Mouse (Mus musculus): ENCODE data around the gene C530008M17Rik.
A peak's percentile ranks its signal among the peaks of the same experiment; 100 is the strongest.

The C530008M17Rik gene

DNA sequence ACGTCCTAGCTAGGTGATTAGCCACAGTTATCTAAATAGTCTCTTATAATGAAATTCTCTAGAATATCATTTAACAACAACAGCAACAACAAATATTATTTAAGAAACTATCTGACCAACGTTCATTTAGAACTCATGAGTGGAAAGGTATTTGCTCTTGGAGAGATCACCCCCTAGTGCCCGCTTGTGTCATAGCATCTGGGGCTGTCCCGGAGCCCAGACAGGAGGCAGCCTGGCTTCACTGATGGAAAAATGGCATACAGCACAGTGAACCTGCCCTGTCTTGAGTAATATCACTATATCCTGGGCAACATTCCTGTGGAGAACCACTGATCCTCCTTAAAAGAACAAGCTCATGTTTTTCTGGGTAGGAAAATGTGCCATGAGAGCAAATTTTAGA is 187.1 kb downstream of the C530008M17Rik start:
- DNase-seq: peak; percentile 68

DNA sequence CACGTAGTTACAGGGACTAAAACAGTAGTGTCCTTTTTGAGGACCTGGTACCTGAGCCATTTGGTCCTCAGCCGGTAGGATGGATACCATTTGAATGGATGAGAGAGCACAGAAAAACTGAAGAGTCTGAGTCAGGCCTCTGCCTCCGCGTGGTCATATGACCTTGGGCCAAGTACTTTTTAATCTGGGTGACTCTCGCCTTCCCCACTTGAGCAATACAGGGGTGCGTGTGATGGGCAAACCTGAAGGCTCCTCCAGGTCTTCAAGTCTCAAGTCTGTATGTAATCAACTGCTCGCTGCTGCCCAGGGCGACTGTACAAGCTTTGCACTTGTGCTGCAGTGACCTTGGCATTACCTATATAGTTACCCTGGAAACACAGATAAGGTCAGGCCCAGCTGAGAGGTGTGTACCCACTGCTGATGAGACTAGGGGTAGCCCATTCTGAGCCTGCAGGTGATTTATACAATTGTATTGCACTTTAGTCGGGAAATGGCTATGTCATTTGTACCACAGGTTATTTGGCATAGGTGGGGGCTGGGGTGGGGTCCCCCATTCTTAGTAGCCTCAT is 187.6 kb downstream of the C530008M17Rik start:
- DNase-seq: no peak

DNA sequence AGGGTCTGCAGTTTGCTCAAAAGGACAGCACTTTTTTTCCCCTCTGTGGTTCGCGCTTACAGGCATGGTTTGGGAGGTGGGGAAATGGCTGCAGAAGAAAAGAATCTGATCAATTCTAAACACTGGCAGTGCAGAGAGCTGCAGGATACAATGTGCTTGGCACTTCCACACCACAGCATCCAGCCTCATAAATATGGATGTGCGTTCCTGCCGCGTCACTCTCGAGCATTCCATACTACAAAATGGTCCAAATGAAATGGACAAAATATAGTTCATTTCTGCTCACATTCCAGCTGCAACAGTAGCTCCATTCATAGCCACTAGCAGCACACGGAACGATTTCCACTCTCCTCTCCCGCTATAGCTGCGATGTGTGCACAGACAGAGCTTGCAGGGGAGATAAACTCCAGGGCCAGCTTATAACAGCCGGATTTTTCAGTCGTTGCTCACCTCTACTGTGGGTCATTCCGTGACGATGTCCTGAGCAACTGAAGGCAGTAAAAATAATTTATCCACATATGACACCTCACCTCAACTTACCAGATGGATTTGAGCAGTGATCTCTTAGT is 188.4 kb downstream of the C530008M17Rik start:
- no peak for DNase-seq

DNA sequence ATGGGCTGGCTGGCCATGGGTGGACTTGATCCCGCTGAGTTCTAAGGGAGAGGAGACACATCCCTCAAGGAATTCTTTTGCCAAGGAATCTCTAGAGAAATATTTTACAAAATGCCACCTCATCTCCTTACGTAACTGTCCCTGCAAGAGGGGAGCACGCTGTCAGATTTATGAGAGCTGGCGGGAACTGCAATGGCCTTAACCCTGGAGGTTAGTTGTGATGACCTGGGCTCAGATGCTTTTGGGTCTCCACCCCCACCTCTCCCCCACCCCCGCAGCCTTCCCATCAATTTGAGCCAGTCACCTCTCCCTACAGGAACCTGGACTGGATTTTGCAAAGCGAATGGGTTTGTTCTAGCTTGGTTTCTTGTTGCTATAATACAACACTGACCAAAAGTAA is 190.8 kb downstream of the C530008M17Rik start:
- no peak for DNase-seq

DNA sequence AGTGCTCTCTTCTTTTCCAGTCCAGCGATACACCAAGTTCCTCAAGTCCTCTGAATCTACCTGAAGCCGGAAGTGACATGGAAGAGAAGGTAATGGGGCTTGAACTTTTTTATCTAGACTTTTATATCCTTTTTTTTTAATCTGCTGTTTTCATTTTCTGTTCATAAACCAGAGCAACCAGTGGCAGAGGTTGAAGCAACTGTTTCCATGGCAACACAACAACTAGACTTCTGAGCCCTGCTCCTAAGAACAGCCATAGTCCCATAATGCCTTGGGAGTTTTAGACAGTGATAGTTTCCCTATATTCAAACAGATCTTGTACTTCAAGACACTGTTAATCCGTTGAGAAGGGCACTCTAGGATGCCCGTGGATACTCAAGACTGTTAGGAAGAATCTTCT is 195.0 kb downstream of the C530008M17Rik start:
- no peak for DNase-seq

DNA sequence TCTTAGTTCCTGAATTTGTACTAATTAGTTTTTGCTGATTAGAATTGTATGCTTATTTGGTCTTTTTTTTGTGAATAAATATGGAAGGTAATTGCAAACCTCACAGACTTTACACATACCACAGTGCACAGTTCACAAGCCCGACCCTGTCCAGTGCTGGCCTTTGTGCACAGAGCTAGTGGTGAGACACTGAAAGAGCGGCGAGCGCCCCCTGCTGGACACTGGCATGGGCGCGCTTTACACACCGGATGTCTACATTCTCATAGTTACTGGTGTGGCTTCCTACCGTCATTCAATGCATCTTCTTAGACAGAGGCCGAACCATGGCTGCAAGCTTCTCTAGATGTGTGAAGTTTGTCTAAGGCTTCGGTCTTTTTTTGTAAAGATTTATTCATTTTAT is 197.2 kb downstream of the C530008M17Rik start:
- DNase-seq: peak; percentile 90

DNA sequence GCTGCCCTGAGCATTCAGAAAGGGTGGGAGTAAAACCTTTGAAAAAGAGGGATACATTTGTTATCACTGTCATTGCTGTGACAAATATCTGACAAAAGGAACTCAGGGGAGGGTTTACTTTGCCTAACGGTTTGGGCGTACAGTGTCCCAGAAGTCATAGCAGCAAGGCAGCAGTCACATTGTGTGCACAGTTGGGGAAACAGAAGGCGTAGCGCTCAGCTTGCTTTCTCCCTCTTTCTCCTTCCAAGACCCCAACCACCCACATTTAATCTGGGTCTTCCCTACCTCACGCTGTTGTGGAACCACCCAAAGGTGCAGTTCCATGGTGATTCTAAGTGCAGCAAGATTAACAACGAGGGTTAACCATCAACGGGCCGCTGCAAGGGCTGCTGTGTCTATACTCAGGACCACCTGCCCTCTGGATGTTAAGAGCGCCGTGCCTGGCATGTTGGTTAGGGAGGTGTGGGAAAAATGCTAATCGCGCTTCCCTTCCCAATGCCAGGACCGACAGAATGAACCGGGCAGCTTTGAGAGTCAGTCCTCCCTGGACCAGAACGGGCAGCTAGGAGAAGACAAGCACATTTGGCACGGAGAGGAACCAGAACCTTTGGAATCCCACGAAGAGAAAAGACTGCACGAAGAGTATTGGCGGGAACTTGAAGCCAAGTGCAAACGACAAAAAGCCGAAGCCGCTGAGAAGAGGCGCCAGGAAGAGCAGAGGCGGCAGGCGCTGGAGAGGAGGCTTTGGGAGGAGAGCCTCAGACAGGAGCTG is 199.7 kb downstream of the C530008M17Rik start:
- DNase-seq: peak; percentile 41

DNA sequence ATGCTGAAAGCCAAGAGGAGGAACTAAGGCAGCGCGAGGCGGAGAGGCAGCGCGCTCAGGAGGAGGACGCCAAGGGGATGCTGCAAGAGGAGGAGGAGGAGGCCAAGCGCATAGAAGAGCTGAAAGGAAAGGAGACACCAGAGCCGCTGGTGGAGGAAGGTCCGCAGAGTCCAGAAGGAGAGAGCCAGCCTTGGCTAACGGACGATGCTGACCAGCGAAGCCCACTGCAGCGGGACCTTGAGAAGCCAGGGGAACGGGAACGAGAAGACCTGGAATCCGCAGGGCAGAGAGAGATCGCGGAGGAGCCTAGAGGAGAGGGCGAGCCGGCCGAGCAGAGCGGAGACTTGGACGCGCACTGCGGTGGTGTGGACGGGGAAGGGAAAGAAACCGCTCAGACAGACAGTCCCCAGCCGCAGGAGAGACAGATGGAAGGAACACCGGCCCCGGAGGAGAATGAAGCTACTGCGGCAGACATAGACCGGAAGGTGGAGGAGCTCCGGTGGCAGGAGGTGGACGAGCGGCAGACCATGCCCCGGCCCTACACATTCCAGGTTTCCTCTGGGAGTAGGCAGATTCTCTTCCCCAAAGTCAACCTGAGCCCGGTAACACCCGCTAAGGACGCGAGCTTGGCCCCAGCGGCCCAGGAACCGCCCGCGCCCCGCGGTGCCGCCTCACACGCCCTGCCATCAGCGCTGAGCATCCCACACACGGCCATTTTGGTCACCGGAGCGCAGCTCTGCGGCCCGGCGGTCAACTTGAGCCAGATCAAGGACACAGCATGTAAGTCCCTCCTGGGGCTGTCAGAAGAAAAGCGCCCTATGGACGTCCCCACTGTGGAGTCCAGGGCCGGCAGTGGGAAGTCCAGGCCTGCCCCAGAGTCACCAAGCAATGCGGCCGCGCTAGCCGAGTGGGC is 201.0 kb downstream of the C530008M17Rik start:
- DNase-seq: peak; percentile 53

DNA sequence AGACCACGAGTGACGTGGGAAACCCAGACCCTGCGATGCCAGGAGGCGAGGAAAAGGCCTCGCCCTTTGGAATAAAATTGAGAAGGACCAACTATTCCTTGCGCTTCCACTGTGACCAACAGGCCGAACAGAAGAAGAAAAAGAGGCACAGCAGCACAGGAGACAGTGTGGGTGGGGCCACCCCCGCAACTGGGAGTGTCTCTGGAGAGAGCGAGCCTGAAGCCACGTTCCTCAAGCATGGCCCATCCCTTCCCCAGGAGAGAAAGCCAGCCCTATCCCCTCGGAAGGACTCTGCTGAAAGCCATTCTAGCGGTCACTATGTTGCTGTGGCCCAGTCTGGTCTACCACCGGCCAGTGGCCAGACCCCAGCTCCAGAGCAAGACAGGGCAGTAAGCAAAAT is 202.1 kb downstream of the C530008M17Rik start:
- no peak for DNase-seq

DNA sequence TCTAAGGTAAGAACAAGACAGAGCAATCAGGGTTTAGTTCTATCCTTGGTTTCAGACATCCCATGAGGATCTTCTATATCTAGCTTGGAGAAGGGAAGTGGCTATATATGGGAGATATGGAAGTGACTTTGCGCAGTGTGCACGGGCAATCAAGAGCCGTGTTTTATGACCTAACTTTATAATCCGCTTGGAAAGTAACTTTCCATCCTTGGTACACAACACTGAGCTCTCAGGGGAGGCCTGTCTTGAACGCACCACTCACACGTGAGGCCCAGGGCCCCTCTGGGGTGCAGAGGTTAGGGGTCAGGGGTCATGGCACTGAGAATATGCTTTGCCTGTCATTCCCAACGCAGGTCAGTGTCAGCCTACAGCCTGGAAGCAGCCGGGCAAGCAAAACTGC is 210.5 kb downstream of the C530008M17Rik start:
- no peak for DNase-seq

DNA sequence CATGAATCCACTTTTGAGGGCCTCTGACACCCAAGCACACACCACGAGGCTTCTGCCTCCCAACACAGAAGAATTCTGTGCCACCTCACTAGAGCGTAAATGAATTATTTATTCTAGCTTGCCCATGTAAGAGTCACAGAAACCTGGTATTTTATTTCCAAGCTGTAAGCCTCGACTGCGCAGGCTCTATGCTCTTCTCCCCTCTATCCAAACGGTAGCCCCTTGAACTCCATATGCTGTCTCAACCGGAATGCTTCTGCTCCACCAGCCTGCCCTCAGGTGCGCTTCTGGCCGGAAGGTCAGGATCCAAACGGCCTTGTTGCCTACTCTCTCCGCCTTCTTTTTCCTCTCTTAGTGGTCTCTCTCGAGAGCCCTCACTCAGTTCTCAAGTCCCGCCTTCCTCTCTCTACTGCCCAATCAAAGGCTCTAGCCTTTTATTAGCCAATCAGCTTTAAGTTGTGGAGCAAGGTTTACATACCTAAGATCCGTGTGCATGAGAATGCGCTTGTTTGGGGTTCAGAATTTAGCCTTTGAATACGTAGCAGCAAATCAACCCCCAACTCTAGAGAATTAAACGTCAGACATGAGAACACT is 212.5 kb downstream of the C530008M17Rik start:
- DNase-seq: peak; percentile 64

DNA sequence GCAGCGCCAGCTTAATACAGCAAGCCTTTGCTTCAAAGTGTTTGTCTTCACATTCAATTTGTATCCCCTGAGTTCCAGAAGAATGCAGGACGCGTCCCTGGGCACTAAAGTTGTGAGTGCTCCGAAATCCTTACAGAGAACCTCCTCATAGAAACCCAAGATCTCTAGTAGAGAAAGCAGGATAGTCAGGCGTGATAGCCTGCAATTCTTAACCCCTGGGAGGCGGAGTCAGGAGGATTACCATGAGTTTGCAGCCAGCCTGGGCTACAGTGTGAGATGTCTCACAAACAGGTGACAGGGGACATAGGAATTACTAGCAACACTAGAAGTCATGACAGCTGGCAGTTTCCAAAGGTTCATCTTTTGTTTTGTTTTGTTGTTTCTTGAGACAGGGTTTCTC is 213.2 kb downstream of the C530008M17Rik start:
- DNase-seq: no peak

DNA sequence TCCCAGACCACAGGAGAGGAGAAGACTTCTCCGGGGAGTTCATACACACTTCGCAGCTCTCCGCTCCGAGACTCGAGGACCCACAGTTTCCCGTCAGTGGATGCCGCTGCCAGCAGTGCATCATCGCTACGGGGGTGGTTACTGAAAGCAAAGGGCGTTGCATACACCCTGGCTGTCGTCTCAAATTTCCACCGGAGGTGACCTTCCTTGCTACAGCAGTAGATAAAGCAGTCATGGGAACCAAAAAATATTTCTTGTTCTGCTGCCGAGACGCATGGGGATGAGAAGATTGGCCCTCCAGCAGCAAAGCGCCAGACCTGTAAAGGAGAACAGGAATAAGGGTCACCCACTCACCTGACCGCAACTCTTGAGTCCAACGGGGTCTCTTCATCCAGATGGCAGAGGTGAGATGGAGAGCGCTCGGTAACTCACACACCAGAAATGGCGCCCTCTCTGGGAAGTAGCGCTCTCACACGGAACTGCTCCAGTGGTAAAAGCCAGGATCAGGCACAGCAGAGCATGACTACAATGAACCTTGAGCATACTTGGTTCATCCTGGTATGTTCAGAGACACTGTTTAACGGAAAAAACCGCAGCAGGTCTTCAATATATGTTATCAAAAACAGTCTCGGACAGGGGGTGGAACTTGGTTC is 219.9 kb downstream of the C530008M17Rik start:
- DNase-seq: no peak

DNA sequence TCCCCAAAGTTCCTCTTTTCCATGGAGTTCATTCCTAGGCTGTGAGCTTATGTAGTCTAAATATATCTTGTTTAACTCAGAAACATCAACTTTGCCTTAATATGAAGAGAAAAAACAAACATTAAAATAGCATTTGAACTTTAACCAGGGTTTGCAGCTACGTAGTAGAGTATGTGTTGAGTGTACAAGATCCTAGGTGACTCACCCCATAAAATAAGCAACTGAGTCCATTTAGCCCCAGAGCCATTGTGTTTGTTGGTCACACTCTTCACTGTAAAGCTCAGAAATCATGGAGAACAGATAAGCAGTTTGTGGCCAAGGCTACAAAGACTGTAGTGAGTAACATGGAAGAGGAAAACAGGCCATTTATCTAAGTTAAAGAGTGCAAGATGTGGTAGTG is 227.8 kb downstream of the C530008M17Rik start:
- DNase-seq: no peak

DNA sequence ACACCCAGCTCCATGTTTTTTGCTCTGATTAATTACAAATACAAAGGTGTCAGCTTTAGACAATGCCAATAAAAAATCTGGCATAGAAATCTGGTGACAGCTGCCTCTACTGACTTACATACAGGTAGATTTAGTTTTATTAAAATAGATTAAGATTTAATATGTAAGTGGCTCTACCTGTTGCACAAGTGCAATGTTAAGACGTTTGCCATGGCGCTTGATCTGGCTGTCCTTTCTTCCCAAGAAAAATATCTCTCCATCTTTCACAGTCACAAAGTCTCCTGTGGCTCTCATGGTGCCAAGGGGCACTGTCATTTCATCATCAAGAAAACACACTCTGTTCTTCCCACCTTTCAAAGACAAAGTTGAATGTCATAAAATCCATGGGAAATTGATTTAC is 230.7 kb downstream of the C530008M17Rik start:
- DNase-seq: no peak

DNA sequence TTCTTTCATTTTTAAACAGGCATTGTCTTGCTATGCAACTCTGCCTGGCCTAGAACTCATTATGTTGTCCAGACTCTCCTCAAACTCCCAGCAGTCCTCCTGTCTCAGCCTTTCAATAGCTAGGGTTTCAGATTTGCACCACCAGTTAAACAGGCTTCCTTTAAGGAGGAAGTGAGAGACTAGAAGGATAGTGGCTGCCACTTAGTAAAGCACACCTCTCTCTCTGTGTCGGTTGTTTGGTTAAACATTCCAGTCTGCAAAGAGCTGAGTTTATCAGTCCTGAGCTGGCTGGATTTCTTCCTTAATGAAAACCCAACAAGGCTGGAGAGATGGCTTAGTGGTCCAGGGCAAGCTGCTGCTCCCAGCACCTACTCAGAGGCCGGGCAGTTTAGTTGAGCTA is 236.3 kb downstream of the C530008M17Rik start:
- no peak for DNase-seq

DNA sequence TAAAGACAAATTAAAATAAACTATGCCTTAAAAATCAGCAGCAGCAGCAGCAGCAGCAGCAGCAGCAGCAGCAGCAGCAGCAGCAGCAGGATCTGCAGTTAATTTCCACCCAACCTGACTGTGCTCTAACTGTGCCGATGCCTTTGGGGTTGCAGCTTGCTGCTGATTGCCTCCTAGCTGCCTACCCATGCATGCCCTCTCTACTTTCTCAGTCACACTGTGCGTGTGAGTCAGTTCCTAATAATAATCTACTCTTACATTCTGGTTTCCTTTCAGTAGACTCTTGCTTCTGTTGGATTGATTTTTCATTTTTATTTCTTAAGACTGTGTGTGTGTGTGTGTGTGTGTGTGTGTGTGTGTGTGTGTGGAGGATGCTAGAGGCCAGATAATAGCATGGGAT is 236.8 kb downstream of the C530008M17Rik start:
- no peak for DNase-seq

DNA sequence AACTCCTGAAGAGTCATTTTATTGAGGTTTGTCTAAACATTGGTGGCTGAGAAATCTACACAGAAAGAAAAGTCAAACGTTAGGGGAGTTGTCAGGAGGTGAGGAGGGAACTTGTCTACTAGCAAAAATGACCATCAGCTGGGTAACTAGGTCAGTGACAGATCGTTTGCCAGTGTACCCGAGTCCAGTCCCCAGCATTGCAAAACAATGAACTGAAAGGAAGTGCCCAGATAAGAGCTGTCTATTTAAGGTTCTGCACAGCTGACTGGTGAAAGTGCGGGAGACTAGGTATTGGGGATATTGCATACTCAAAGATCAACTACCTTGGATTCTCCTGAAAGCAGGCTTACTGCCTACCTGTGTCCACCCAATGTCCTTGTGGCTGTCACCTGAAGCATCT is 245.8 kb downstream of the C530008M17Rik start:
- DNase-seq: no peak

DNA sequence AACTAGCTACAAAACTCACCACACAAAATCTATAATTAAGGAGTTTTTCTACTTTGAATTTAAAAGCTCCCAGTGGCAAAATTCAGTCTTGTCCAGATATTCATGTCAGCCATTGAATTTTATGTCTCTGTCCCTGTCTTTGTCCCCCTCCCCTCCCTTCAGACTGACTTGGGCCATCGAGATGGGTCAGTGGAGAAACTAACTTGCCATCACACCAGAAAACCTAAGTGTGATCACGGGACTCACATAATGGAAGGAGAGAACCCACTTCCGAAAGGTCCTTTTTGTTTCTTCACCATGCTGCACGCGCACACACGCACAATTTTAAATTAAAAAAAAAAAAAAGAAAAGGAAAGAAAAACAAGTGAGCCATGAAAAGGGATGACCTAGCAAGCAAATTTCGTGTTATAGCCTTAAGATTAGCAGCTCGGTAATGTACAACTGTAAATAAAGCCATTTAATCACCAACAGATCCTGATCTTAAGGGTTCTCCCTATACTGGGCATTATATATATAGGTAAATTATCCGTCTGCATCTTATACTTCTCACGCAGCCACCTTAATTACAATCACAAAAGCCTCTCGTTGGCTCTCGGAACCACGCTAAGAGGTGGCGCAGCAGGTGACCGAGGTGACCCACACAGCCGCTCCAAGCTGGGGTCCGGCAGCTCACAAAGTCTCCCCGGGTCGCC is 248.5 kb downstream of the C530008M17Rik start:
- DNase-seq: peak; percentile 12

DNA sequence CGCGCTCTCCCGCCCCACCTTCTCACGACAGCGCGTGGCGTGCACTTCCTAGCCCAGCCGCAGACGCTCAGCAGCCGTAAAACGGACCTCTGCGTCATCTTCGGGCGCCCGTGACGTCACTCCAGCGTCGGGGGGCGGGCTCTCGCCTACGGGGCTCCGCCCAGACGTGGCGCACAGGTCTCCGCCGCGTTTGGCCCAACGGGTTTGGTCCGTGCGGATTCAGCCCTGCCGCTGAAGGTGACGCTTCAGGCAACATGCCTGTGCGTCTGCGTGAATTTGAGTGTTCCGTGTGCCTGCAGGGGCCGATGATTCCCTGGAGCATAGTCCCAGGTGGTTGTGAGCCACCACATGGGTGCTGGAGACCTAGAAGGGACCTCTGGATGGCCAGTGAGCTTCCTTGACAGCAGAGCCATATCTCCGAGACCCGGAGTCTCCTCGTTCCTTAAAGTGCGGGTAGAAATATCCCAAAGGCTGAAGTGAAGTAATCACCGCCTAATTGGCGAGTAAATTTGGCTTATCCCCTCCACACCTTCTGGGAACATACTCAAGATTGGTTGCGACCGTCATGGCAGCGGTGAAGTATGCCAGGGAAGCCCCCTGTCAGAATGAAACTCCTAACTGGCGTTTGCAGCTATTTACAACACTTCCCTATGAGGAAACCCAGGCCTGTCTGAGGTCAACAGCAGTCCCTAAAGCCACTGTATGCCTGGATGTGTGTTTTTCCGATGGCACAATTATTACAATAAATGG is 249.3 kb downstream of the C530008M17Rik start, which contains the start of gene Aasdh:
Aasdh (minus strand) TSS at position 110 of the 750 bp plus-strand sequence.
- DNase-seq: peak; percentile 97

DNA sequence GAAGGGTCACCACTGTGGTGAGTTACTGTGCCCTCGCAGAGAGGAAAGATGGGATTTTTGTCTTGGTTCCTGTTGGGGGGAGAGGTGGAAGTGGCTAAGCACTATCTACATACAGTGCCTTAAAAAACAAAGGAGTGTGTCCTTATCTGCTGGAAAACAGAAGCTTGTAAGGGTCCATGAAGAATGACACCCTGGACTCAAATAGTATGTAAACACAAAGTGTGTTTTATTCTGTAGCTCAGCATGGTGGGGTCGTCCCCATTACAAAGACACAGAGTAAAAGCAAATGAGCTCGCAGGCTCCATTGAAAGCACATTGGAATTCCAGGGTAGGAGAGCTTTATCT is 249.8 kb downstream of the C530008M17Rik start:
- no peak for DNase-seq
